Mouse (Mus musculus): ENCODE results near the gene Olfr1054. TPM values are rescaled to one million over a fixed set of nuclear protein-coding genes. Genes with fewer than 3 reads are reported as not detected.

Gene Olfr1054
- polyA plus RNA-seq, 1 experiment from 2014 or later: not detected

Other genes starting within 250 kb of the Olfr1054 start
- gene Olfr1037, start 248.0 kb downstream of the Olfr1054 start, polyA plus RNA-seq (2014; fragmentation: Nextera tagmentation; extraction: Ambion mirVana): not detected in 2 replicates
- gene Olfr1039, start 199.5 kb downstream of the Olfr1054 start, polyA plus RNA-seq (2014; fragmentation: Nextera tagmentation; extraction: Ambion mirVana): not detected in 2 replicates
- gene Olfr1040, start 188.7 kb downstream of the Olfr1054 start, polyA plus RNA-seq (2014; fragmentation: Nextera tagmentation; extraction: Ambion mirVana): not detected in 2 replicates
- not detected in 2 replicates for gene Olfr1042, start 173.6 kb downstream of the Olfr1054 start, polyA plus RNA-seq (2014; fragmentation: Nextera tagmentation; extraction: Ambion mirVana)
- gene Olfr1043, start 167.9 kb downstream of the Olfr1054 start, polyA plus RNA-seq (2014; fragmentation: Nextera tagmentation; extraction: Ambion mirVana): not detected in 2 replicates
- gene Olfr1044, start 157.6 kb downstream of the Olfr1054 start, polyA plus RNA-seq (2014; fragmentation: Nextera tagmentation; extraction: Ambion mirVana): not detected in 2 replicates
- not detected in 2 replicates for gene Olfr52, start 149.8 kb downstream of the Olfr1054 start, polyA plus RNA-seq (2014; fragmentation: Nextera tagmentation; extraction: Ambion mirVana)
- gene Olfr1045, start 132.4 kb downstream of the Olfr1054 start, polyA plus RNA-seq (2014; fragmentation: Nextera tagmentation; extraction: Ambion mirVana): not detected in 2 replicates
- gene Olfr1046, start 116.1 kb downstream of the Olfr1054 start, polyA plus RNA-seq (2014; fragmentation: Nextera tagmentation; extraction: Ambion mirVana): not detected in 2 replicates
- gene Olfr1047, start 104.0 kb downstream of the Olfr1054 start, polyA plus RNA-seq (2014; fragmentation: Nextera tagmentation; extraction: Ambion mirVana): not detected in 2 replicates
- not detected in 2 replicates for gene Olfr1048, start 95.1 kb downstream of the Olfr1054 start, polyA plus RNA-seq (2014; fragmentation: Nextera tagmentation; extraction: Ambion mirVana)
- not detected in 2 replicates for gene Olfr1049, start 77.1 kb downstream of the Olfr1054 start, polyA plus RNA-seq (2014; fragmentation: Nextera tagmentation; extraction: Ambion mirVana)
- not detected in 2 replicates for gene Olfr1051, start 56.3 kb downstream of the Olfr1054 start, polyA plus RNA-seq (2014; fragmentation: Nextera tagmentation; extraction: Ambion mirVana)
- gene Olfr1052, start 43.0 kb downstream of the Olfr1054 start, polyA plus RNA-seq (2014; fragmentation: Nextera tagmentation; extraction: Ambion mirVana): not detected in 2 replicates
- not detected in 2 replicates for gene Olfr1053, start 20.1 kb downstream of the Olfr1054 start, polyA plus RNA-seq (2014; fragmentation: Nextera tagmentation; extraction: Ambion mirVana)
- not detected in 2 replicates for gene Olfr1055, start 14.9 kb upstream of the Olfr1054 start, polyA plus RNA-seq (2014; fragmentation: Nextera tagmentation; extraction: Ambion mirVana)
- not detected in 2 replicates for gene Olfr1056, start 27.0 kb upstream of the Olfr1054 start, polyA plus RNA-seq (2014; fragmentation: Nextera tagmentation; extraction: Ambion mirVana)
- gene Olfr1057, start 43.0 kb upstream of the Olfr1054 start, polyA plus RNA-seq (2014; fragmentation: Nextera tagmentation; extraction: Ambion mirVana): not detected in 2 replicates
- not detected in 2 replicates for gene Olfr1058, start 53.1 kb upstream of the Olfr1054 start, polyA plus RNA-seq (2014; fragmentation: Nextera tagmentation; extraction: Ambion mirVana)
- gene Olfr1061, start 78.6 kb upstream of the Olfr1054 start, polyA plus RNA-seq (2014; fragmentation: Nextera tagmentation; extraction: Ambion mirVana): not detected in 2 replicates
- gene Olfr1062, start 91.3 kb upstream of the Olfr1054 start, polyA plus RNA-seq (2014; fragmentation: Nextera tagmentation; extraction: Ambion mirVana): not detected in 2 replicates
- gene Olfr1065, start 115.2 kb upstream of the Olfr1054 start, polyA plus RNA-seq (2014; fragmentation: Nextera tagmentation; extraction: Ambion mirVana): not detected in 2 replicates
- gene Olfr1066, start 120.8 kb upstream of the Olfr1054 start, polyA plus RNA-seq (2014; fragmentation: Nextera tagmentation; extraction: Ambion mirVana): not detected in 2 replicates
- gene Olfr228, start 152.0 kb upstream of the Olfr1054 start, polyA plus RNA-seq (2014; fragmentation: Nextera tagmentation; extraction: Ambion mirVana): not detected in 2 replicates
- not detected in 2 replicates for gene Olfr1076, start 173.0 kb upstream of the Olfr1054 start, polyA plus RNA-seq (2014; fragmentation: Nextera tagmentation; extraction: Ambion mirVana)
- not detected in 2 replicates for gene Olfr1079, start 207.0 kb upstream of the Olfr1054 start, polyA plus RNA-seq (2014; fragmentation: Nextera tagmentation; extraction: Ambion mirVana)
- not detected in 2 replicates for gene Olfr1080, start 222.8 kb upstream of the Olfr1054 start, polyA plus RNA-seq (2014; fragmentation: Nextera tagmentation; extraction: Ambion mirVana)

Measured in limb, embryonic 11.5 days (tissue).